Mouse (Mus musculus) stomach, embryonic 14.5 days (tissue): ENCODE measurements around the gene Gm10031. TPM values are rescaled to one million over a fixed set of nuclear protein-coding genes. Genes with fewer than 3 reads are reported as not detected.

ENCODE experiments used
- ATAC-seq: fragments of 200-750 bp; cut with Nextera tagmentation; 2 replicates; pipeline ENCODE4 v1.8.0; 2017; ENCODE audit warnings: low read depth, moderate TSS enrichment; ENCODE audit not compliant: insufficient number of reproducible peaks, insufficient read depth, low FRiP score
- H3K27ac ChIP-seq: fragments of 300-500 bp; sonication (generic); 2 replicates; pipeline ENCODE4 v1.5.1; 2014; ENCODE audit warnings: mild to moderate bottlenecking, low read length, moderate library complexity, mixed read lengths
- H3K27me3 ChIP-seq: fragments of 300-500 bp; sonication (generic); 2 replicates; pipeline ENCODE4 v1.6.1; 2014; ENCODE audit warnings: low read length, control low read depth, mixed read lengths; ENCODE audit not compliant: control insufficient read depth, insufficient read depth
- H3K36me3 ChIP-seq: fragments of 300-500 bp; sonication (generic); 2 replicates; pipeline ENCODE4 v1.6.1; 2014; ENCODE audit warnings: mild to moderate bottlenecking, control low read depth, low read length, moderate library complexity, mixed read lengths; ENCODE audit not compliant: control insufficient read depth, insufficient read depth
- H3K4me1 ChIP-seq: fragments of 300-500 bp; sonication (generic); 2 replicates; pipeline ENCODE4 v1.6.1; 2014; ENCODE audit warnings: low read length, control low read depth, mixed read lengths; ENCODE audit not compliant: control insufficient read depth, insufficient read depth
- H3K4me2 ChIP-seq: fragments of 300-500 bp; sonication (generic); replicated peaks from 2 replicates; pipeline ENCODE4 v1.6.1; 2014; ENCODE audit warnings: low read depth, low read length, control low read depth
- H3K4me3 ChIP-seq: fragments of 300-500 bp; sonication (generic); 2 replicates; pipeline ENCODE4 v1.5.1; 2014; ENCODE audit warnings: low read depth, low read length, control low read depth
- H3K9ac ChIP-seq: fragments of 300-500 bp; sonication (generic); replicated peaks from 2 replicates; pipeline ENCODE4 v1.6.1; 2014; ENCODE audit warnings: low read depth, mild to moderate bottlenecking, control low read depth, low read length, moderate library complexity, mixed read lengths
- H3K9me3 ChIP-seq: fragments of 300-500 bp; sonication (generic); 2 replicates; pipeline ENCODE4 v1.6.1; 2016; ENCODE audit warnings: low read depth, low read length, control low read depth; ENCODE audit not compliant: control insufficient read depth
- WGBS: fragments of 180-500 bp; shearing (Covaris S2); extraction: QIAGEN DNeasy Blood & Tissue Kit; methylation state at CpG from one replicate; pipeline ENCODE4 v1.1.7; 2014; 5-methylcytosine and 5-hydroxymethylcytosine counted together
- polyA plus RNA-seq: library from polyadenylated mRNA; unstranded; fragments of >200 nt; fragmentation: Nextera tagmentation; extraction: Ambion mirVana; gene quantifications from 2 replicates; pipeline ENCODE4 v1.2.1, GENCODE M21; 2014

Gene Gm10031
- polyA plus RNA-seq, 1 experiment from 2014 or later, result 0.68 TPM

DNA sequence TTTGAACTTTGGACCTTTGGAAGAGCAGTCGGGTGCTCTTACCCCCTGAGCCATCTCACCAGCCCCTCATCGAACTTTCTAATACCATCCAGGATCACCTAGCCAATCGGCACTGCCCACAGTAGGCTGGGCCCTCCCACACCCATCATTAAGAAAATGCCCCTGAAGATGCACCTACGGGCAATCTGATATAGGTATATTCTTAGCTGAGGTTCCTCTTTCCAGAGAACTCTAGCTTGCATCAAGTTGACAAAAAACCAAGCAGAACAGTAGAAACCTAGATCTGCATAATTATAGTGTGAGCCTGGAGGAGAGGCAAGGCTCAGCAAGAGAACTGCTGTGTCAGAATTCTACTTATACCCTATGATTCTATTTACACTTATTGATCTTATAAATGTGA is 10.1 kb downstream of the Gm10031 start:
- Histone ChIP-seq H3K9me3 (no peaks in the 10 kb centered on the region), H3K4me3 (no peak overlapping the region), H3K36me3 (no peaks in the 10 kb centered on the region), H3K4me1 (no peaks in the 10 kb centered on the region), H3K27me3 (no peaks in the 10 kb centered on the region), H3K27ac (no peak overlapping the region), H3K9ac (no peak overlapping the region), H3K4me2 (no peak overlapping the region)
- no peak for ATAC-seq
- 77% methylated on average over 4 of the region's 4 CpGs for WGBS

GRCm38 (mm10) chr1:156537031-156537430 is 13.2 kb downstream of the Gm10031 start:
- H3K4me1 ChIP-seq, result no peaks in the 10 kb centered on the region
- 68% methylated on average over 2 of the region's 2 CpGs for WGBS

GRCm38 (mm10) chr1:156537701-156538100 is 13.9 kb downstream of the Gm10031 start:
- no peak overlapping the region for H3K27ac ChIP-seq
- H3K4me3 ChIP-seq, result no peak overlapping the region
- 85% methylated on average over 6 of the region's 6 CpGs for WGBS
- no peak overlapping the region for H3K4me2 ChIP-seq
- ATAC-seq, result no peak
- H3K9me3 ChIP-seq, result no peaks in the 10 kb centered on the region
- no peaks in the 10 kb centered on the region for H3K4me1 ChIP-seq
- no peak overlapping the region for H3K9ac ChIP-seq
- no peaks in the 10 kb centered on the region for H3K36me3 ChIP-seq
- no peaks in the 10 kb centered on the region for H3K27me3 ChIP-seq

More at GRCm38 (mm10) chr1:156537031-156537430, 13.2 kb downstream of the Gm10031 start:
- no peak for ATAC-seq
- Histone ChIP-seq H3K9me3 (no peaks in the 10 kb centered on the region), H3K4me2 (no peak overlapping the region), H3K4me3 (no peak overlapping the region), H3K36me3 (no peaks in the 10 kb centered on the region), H3K9ac (no peak overlapping the region), H3K27me3 (no peaks in the 10 kb centered on the region), H3K27ac (no peak overlapping the region)

- Histone ChIP-seq H3K4me1 (no peaks in the 10 kb centered on the region), H3K9me3 (no peaks in the 10 kb centered on the region), H3K27ac (no peak overlapping the region), H3K9ac (no peak overlapping the region), H3K27me3 (no peaks in the 10 kb centered on the region), H3K36me3 (no peaks in the 10 kb centered on the region), H3K4me2 (no peak overlapping the region), H3K4me3 (no peak overlapping the region)
- ATAC-seq, result no peak
- 63% methylated on average over 3 of the region's 3 CpGs for WGBS
Observed at GRCm38 (mm10) chr1:156538382-156538781, 14.6 kb downstream of the Gm10031 start.

- 33% methylated on average over 4 of the region's 4 CpGs for WGBS
- ATAC-seq, result no peak
- H3K4me1 ChIP-seq, result no peaks in the 10 kb centered on the region
- H3K27me3 ChIP-seq, result no peaks in the 10 kb centered on the region
- H3K27ac ChIP-seq, result no peak overlapping the region
- H3K9ac ChIP-seq, result no peak overlapping the region
- no peaks in the 10 kb centered on the region for H3K9me3 ChIP-seq
- no peak overlapping the region for H3K4me3 ChIP-seq
- H3K4me2 ChIP-seq, result no peak overlapping the region
- no peaks in the 10 kb centered on the region for H3K36me3 ChIP-seq
Observed at GRCm38 (mm10) chr1:156539787-156540560, 16.2 kb downstream of the Gm10031 start.

DNA sequence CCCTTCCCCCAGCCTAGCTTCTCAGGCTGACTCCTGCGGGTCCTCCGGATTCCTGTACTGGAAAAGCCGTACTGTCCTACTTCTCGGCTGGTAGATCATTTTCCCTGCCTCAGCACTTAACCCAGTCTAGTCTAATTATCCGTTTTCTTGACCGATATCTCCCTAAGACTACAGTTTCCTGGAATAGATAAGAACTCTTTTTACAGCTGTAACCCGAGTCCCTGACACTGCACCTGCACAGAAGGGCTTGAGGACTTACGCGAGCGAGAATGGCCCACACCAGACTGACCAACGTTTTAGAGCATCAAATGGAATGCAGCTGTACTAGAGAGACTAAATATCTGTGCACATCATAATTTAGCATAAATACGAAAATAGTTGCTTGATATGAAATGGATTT is 20.2 kb downstream of the Gm10031 start:
- no peak for ATAC-seq
- no peak overlapping the region for H3K9ac ChIP-seq
- no peaks in the 10 kb centered on the region for H3K27me3 ChIP-seq
- no peaks in the 10 kb centered on the region for H3K4me1 ChIP-seq
- no peaks in the 10 kb centered on the region for H3K36me3 ChIP-seq
- no peak overlapping the region for H3K4me2 ChIP-seq
- 17% methylated on average over 12 of the region's 12 CpGs for WGBS
- no peak overlapping the region for H3K27ac ChIP-seq
- no peaks in the 10 kb centered on the region for H3K9me3 ChIP-seq
- H3K4me3 ChIP-seq, result no peak overlapping the region

- WGBS, result 8% methylated on average over 54 of the region's 60 CpGs
- H3K36me3 ChIP-seq, result no peaks in the 10 kb centered on the region
- no peaks in the 10 kb centered on the region for H3K9me3 ChIP-seq
- H3K4me3 ChIP-seq, result peak within 1 kb of the TSS; percentile 97
- H3K9ac ChIP-seq, result peak within 1 kb of the TSS; percentile 96
- H3K27me3 ChIP-seq, result no peaks in the 10 kb centered on the region
- ATAC-seq, result peak; percentile 95
- peak within 1 kb of the TSS; percentile 92 for H3K27ac ChIP-seq
- peaks cover 5% of the 10 kb centered on the region; the same call in 1 of the 2 replicates for H3K4me1 ChIP-seq
- peak within 1 kb of the TSS; percentile 53 for H3K4me2 ChIP-seq
Observed at GRCm38 (mm10) chr1:156558024-156558930, 34.5 kb downstream of the Gm10031 start, which contains the start of gene Abl2. Gene Abl2, plus strand, starts transcription at chr1:156558786.

- H3K9ac ChIP-seq, result peak overlapping the region; percentile 96
- H3K36me3 ChIP-seq, result no peaks in the 10 kb centered on the region
- H3K9me3 ChIP-seq, result no peaks in the 10 kb centered on the region
- H3K27ac ChIP-seq, result peak overlapping the region; percentile 92
- WGBS, result under 1% methylated on average over 60 of the region's 66 CpGs
- H3K4me1 ChIP-seq, result peaks cover 5% of the 10 kb centered on the region; the same call in 1 of the 2 replicates
- H3K4me2 ChIP-seq, result peak overlapping the region; percentile 53
- H3K4me3 ChIP-seq, result peak overlapping the region; percentile 97
- H3K27me3 ChIP-seq, result no peaks in the 10 kb centered on the region
- ATAC-seq, result peak; percentile 53
Observed at GRCm38 (mm10) chr1:156558950-156559640, 35.3 kb downstream of the Gm10031 start.
